Mouse (Mus musculus): ENCODE measurements at regions not wholly inside any gene's neighbourhood (a gene's known extent, or its start where the extent isn't known, plus 50 kb on each side); places are given as distances from the start of the nearest gene placed in this dataset.

GRCm38 (mm10) chr15:52156779-52157178 lies 1727.9 kb upstream of the Gm7489 start:
- no peak for TF ChIP-seq GATA1 (IDR thresholded peaks at IDR 0.05; ENCODE audit: borderline replicate concordance, low read length)
- no peak for TF ChIP-seq TAL1 (conservative IDR thresholded peaks at IDR 0.05; ENCODE audit: low read depth, low read length)
- TF ChIP-seq GATA2 (IDR thresholded peaks at IDR 0.05; ENCODE audit: borderline replicate concordance, low read depth, low read length), result no peak
- TF ChIP-seq POLR2AphosphoS5 (IDR thresholded peaks at IDR 0.05; ENCODE audit: insufficient replicate concordance, low read depth, low read length), result no peak
- TF ChIP-seq CTCF (IDR thresholded peaks at IDR 0.05; ENCODE audit: low read depth, low read length), result no peak
- ATAC-seq (ENCODE audit: extremely low read depth, insufficient number of reproducible peaks, low FRiP score, poor library complexity, severe bottlenecking) (no peak), DNase-seq (ENCODE audit: low spot score) (no peak)
- Histone ChIP-seq H3K27me3 (ENCODE audit: insufficient read depth, low read length) (peaks cover 12% of the 10 kb centered on the region), H3K4me1 (ENCODE audit: insufficient read depth, low read depth, low read length) (no peaks in the 10 kb centered on the region), H3K4me3 (ENCODE audit: low read depth, low read length) (no peak overlapping the region), H3K9me3 (replicated peaks) (no peaks in the 10 kb centered on the region), H3K36me3 (replicated peaks) (no peaks in the 10 kb centered on the region)

- Histone ChIP-seq H3K4me1 (ENCODE audit: insufficient read depth, low read depth, low read length) (no peaks in the 10 kb centered on the region), H3K27me3 (ENCODE audit: insufficient read depth, low read length) (peaks cover 15% of the 10 kb centered on the region), H3K4me3 (ENCODE audit: low read depth, low read length) (no peak overlapping the region), H3K9me3 (replicated peaks) (no peaks in the 10 kb centered on the region), H3K36me3 (replicated peaks) (no peaks in the 10 kb centered on the region)
- ATAC-seq (ENCODE audit: extremely low read depth, insufficient number of reproducible peaks, low FRiP score, poor library complexity, severe bottlenecking), result peak; percentile 78
- DNase-seq (ENCODE audit: low spot score), result peak; percentile 8
- no peak for TF ChIP-seq GATA2 (IDR thresholded peaks at IDR 0.05; ENCODE audit: borderline replicate concordance, low read depth, low read length)
- TF ChIP-seq CTCF (IDR thresholded peaks at IDR 0.05; ENCODE audit: low read depth, low read length), result peak; percentile 24; the same call in 1 of the 2 replicates
Measured at GRCm38 (mm10) chr15:52160181-52161088, 1724.3 kb upstream of the Gm7489 start.

GRCm38 (mm10) chr15:52161089-52161442 lies 1723.6 kb upstream of the Gm7489 start:
- Histone ChIP-seq H3K9me3 (replicated peaks) (no peaks in the 10 kb centered on the region), H3K36me3 (replicated peaks) (no peaks in the 10 kb centered on the region), H3K4me3 (ENCODE audit: low read depth, low read length) (no peak overlapping the region), H3K27me3 (ENCODE audit: insufficient read depth, low read length) (peaks cover 15% of the 10 kb centered on the region), H3K4me1 (ENCODE audit: insufficient read depth, low read depth, low read length) (no peaks in the 10 kb centered on the region)
- TF ChIP-seq CTCF (IDR thresholded peaks at IDR 0.05; ENCODE audit: low read depth, low read length), result no peak
- TF ChIP-seq TAL1 (conservative IDR thresholded peaks at IDR 0.05; ENCODE audit: low read depth, low read length), result no peak
- TF ChIP-seq GATA2 (IDR thresholded peaks at IDR 0.05; ENCODE audit: borderline replicate concordance, low read depth, low read length), result no peak
- no peak for TF ChIP-seq GATA1 (IDR thresholded peaks at IDR 0.05; ENCODE audit: borderline replicate concordance, low read length)
- TF ChIP-seq POLR2AphosphoS5 (IDR thresholded peaks at IDR 0.05; ENCODE audit: insufficient replicate concordance, low read depth, low read length), result no peak
- ATAC-seq (ENCODE audit: extremely low read depth, insufficient number of reproducible peaks, low FRiP score, poor library complexity, severe bottlenecking) (no peak), DNase-seq (ENCODE audit: low spot score) (no peak)

GRCm38 (mm10) chr15:52161568-52162316 lies 1723.0 kb upstream of the Gm7489 start:
- ATAC-seq (ENCODE audit: extremely low read depth, insufficient number of reproducible peaks, low FRiP score, poor library complexity, severe bottlenecking) (no peak), DNase-seq (ENCODE audit: low spot score) (no peak)

GRCm38 (mm10) chr15:52166144-52166543 lies 1718.6 kb upstream of the Gm7489 start:
- no peaks in the 10 kb centered on the region for H3K9me3 ChIP-seq (replicated peaks)
- TF ChIP-seq CTCF (IDR thresholded peaks at IDR 0.05; ENCODE audit: low read depth, low read length) (no peak), GATA1 (IDR thresholded peaks at IDR 0.05; ENCODE audit: borderline replicate concordance, low read length) (no peak), GATA2 (IDR thresholded peaks at IDR 0.05; ENCODE audit: borderline replicate concordance, low read depth, low read length) (no peak), TAL1 (conservative IDR thresholded peaks at IDR 0.05; ENCODE audit: low read depth, low read length) (no peak), POLR2AphosphoS5 (IDR thresholded peaks at IDR 0.05; ENCODE audit: insufficient replicate concordance, low read depth, low read length) (no peak)
- DNase-seq (ENCODE audit: low spot score) (no peak), ATAC-seq (ENCODE audit: extremely low read depth, insufficient number of reproducible peaks, low FRiP score, poor library complexity, severe bottlenecking) (no peak)
- peaks cover 5% of the 10 kb centered on the region for H3K4me1 ChIP-seq (ENCODE audit: insufficient read depth, low read depth, low read length)
- no peak overlapping the region for H3K4me3 ChIP-seq (ENCODE audit: low read depth, low read length)
- H3K27me3 ChIP-seq (ENCODE audit: insufficient read depth, low read length), result peaks cover 6% of the 10 kb centered on the region
- H3K36me3 ChIP-seq (replicated peaks), result no peaks in the 10 kb centered on the region

More at GRCm38 (mm10) chr15:52161568-52162316, 1723.0 kb upstream of the Gm7489 start:
- Histone ChIP-seq H3K27me3 (ENCODE audit: insufficient read depth, low read length) (peaks cover 11% of the 10 kb centered on the region), H3K36me3 (replicated peaks) (no peaks in the 10 kb centered on the region), H3K9me3 (replicated peaks) (no peaks in the 10 kb centered on the region), H3K4me3 (ENCODE audit: low read depth, low read length) (no peak overlapping the region), H3K4me1 (ENCODE audit: insufficient read depth, low read depth, low read length) (peaks cover under 1% of the 10 kb centered on the region; the same call in 1 of the 2 replicates)
- TF ChIP-seq CTCF (IDR thresholded peaks at IDR 0.05; ENCODE audit: low read depth, low read length) (no peak), GATA1 (IDR thresholded peaks at IDR 0.05; ENCODE audit: borderline replicate concordance, low read length) (no peak), GATA2 (IDR thresholded peaks at IDR 0.05; ENCODE audit: borderline replicate concordance, low read depth, low read length) (no peak), TAL1 (conservative IDR thresholded peaks at IDR 0.05; ENCODE audit: low read depth, low read length) (no peak), POLR2AphosphoS5 (IDR thresholded peaks at IDR 0.05; ENCODE audit: insufficient replicate concordance, low read depth, low read length) (no peak)
